Mouse (Mus musculus): ENCODE data around the gene Olfr467.
"Not testable (repeated sequence)": the region's sequence is repeated elsewhere in the genome, so short reads cannot be mapped to it uniquely, and the experiment has no call there.

The Olfr467 gene

DNA sequence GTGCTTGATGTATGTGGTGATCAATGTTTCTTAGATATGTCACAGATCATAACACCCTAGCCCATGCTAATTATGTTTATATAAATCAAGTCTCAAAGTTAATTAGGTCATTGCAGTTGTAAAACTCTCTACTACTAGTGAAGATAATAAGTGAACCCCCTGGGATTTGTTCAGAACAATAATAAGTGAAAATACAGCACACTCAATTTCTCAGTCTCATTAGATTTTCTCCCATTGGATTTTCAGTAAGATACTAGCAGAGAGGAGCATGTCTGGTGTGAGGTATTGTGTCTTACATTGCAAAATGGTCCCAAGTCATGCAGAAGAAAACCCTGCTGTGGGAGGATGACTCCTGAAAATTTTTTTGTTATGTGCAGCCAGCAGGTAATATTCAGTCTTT lies at the start of gene Olfr467:
TSS of gene Olfr467 (plus strand) at position 301 of the 400 bp plus-strand sequence.
- DNase-seq (ENCODE audit: low spot score): no peak

DNA sequence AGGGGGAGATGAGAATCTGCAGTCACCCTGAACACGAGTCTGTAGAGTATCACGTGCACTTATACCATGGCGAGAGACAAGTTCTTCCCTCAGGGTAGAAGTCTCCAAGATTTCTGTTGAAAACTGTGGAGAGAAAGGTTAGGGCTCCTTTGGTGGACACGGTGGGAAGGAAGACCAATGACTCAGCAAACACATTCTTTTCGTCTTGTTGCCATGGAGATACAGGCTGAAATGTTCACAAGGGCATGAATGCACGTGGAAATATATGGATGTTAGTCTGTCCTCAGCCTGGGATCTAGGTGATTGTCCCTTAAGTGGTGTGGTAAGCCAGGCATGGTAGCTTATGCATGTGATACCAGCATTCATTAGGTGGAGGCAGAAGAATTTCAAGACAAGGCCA lies 41.3 kb upstream of the Olfr467 start:
- DNase-seq (ENCODE audit: low spot score): no peak

DNA sequence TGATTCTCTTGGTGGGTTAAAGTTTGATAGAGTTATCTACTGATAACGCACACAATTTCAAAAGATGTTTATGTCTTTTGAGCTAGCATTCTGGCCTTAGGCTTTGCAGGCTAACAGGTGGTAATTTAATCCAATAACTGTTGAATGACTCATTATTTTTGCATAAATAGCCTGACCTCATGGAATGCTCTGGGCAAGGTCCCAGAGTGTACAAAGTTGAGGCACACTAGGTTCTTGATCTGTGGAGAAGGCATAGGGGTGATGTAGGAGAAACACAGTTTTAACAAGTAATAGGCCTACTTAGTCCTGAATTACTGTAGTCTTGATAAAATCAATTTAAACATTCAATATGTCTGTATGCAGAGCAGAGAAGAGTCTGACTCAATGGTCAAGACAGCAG lies 33.8 kb upstream of the Olfr467 start:
- DNase-seq (ENCODE audit: low spot score): no peak

DNA sequence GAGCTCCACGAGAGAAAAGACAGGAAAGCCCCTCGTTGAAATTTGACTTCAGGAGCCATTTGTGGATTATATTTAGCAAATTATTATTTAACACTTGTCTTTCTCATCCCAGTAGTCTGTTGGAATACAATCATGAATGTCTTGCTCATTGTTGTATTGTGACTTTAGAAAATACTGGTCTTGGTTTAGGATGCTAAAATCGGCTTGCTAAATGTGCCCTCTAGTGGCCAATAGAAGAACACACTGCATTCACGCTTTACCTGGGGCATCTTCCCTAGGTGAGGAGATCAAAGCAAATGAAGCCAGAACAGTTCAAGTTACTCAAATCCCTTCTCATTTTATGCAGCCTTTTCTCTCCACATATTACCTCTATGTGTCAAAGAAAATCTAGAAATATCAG lies 32.5 kb upstream of the Olfr467 start:
- peak; percentile 5 for DNase-seq (ENCODE audit: low spot score)

DNA sequence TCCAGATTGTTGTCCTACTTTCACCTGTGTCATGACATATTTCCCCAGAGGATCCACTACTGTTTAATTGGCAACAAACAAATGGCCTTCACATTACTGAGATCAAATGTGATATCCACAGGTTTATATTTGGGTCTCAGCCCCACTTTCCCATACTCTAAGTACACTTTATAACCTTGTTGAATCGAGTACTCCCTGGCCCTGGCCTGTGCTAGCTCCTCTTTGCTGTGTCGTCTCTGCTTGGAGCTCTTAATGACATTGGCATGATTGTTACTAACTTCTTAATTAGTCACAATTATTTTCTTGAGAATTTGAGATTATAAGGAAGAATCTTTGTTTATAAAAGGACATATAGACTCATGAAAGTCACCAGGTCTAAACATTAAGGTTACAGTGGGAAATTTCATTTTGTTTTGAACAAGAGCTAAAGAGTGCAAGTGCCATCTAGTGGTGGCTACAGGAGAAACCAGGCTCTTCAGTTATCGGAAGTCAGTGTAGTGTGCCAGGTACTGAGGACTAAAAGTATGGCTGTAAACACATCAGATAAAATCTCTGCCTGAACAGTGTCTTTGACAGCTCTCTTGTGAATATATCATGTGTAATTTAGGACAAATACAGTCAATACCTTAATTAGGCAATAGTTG lies 24.0 kb upstream of the Olfr467 start:
- no peak for DNase-seq (ENCODE audit: low spot score)

DNA sequence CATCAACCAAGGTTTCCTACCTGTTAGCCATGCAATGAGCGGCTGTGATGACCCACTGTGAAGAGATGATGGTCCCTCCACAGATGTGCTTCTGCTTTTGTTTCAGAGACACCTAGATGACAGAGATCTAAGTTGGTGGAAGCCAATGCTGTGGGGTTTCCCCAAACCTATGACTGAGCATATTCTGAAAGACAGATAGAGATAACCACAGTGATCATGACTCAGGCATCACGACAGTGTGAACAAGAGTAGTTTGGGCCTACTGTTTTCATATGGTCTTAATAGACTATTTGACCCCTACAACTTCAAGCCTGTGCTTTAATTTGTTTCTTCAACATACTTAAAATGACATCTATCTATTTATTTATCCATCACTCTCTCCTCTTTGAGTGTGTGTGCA lies 15.6 kb upstream of the Olfr467 start:
- no peak for DNase-seq (ENCODE audit: low spot score)

DNA sequence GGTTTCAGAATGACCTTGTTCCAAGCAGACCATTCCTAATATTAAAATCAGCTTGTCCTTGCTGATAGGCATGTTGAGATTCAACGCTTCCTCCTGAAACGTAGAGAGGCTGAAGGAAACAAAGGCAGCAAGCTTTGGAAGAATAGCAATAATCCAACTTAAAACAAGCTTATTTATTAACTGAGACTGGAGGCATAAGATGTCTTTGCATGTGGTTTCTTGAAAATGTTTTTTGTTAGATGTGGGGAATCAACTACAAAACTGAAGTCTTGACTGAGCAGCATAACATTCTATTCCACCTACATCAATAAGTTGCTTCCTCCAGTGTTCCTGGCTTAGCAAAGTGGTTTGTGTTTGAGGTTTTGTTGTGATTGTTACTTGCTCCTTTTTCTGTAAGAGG lies 11.0 kb upstream of the Olfr467 start, which contains the start of gene Ovch2:
TSS of gene Ovch2 (minus strand) at position 101 of the 400 bp plus-strand sequence.
- no peak for DNase-seq (ENCODE audit: low spot score)

DNA sequence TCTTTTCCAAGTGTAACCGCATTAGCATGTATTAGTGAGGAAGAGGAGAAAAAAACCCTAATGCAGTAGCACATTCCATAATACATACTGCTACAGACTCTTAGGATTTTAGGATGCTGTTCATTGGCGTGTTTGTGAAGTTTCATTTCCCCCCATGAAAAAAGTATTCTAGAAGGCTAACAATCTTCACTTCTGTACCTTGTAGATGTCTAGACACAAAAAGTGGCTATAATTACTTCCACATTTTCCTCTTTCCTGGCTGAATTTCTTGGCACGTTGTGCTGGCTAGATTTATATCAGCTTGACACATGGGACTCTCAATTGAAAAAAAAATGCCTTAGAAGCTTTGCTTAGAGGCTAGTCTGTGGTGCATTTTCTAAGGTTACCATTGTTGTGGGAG lies 9.9 kb upstream of the Olfr467 start:
- no peak for DNase-seq (ENCODE audit: low spot score)

DNA sequence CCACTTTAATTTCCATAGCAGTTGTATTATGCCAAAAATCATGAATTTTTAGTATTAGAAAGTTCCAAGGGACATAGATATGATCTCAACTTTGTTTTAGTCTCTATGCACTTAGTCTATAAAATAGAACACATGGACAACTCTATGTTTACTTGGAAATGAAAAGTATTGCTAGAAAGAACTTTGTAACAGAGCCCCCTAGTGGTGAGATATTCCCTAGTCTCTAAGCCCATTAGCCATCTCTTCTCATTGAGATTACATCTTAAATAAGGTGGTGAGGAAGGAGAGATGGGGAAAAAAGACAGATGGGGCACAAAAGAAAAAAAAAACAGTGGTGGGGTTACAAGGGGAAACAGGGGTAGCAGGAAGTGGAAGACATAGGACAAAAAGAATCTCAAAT lies 7.4 kb downstream of the Olfr467 start:
- DNase-seq (ENCODE audit: low spot score): no peak

DNA sequence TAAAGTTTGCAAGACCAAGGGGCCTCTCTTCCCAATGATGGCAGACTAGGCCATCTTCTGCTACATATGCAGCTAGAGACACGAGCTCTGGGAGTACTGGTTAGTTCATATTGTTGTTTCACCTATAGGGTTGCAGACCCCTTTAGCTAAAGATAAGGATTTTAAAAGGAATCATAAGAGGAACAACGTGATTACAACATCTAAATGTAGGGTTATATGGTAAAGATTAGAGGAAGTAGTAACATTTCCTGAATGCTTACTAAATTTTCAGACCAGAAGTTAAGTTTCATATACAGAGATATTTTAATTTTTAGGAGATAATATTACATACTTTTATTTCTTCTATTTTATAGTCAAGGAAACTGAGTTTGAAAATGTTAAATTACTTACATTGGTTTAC lies 11.8 kb downstream of the Olfr467 start:
- not testable (repeated sequence) for DNase-seq (ENCODE audit: low spot score)

DNA sequence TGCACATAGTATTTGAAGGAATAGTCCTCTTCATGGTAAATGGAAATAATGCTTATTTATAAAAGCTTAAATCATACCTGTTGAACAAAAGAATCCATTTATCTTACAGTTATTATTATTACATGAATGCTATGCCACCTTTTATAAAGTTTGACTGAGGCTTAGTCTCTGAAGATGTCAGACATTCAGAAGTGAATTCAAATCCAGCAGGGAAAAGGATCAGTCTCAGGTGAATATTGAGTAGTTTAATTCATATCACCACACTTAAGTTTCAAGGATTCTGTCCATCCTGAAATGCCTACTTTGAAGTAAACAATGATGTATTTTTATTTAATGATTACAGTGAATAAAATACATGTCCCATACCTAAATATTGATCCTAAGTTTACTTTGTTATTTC lies 13.4 kb downstream of the Olfr467 start, which contains the start of gene Olfr469:
TSS of gene Olfr469 (minus strand) at position 101 of the 400 bp plus-strand sequence.
- not testable (repeated sequence) for DNase-seq (ENCODE audit: low spot score)

DNA sequence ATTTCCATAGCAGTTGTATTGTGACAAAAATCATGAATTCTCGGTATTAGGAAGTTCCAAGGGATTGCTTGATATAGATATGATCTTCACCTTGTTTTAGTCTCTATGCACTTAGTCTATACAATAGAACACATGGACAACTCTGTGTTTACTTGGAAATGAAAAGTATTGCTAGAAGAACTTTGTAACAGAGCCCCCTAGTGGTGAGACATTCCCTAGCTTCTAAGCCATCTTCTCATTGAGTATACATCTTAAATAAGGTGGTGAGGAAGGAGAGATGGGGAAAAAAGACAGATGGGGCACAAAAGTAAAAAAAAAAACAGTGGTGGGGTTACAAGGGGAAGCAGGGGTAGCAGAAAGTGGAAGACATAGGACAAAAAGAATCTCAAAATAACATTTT lies 29.7 kb downstream of the Olfr467 start:
- no peak for DNase-seq (ENCODE audit: low spot score)

DNA sequence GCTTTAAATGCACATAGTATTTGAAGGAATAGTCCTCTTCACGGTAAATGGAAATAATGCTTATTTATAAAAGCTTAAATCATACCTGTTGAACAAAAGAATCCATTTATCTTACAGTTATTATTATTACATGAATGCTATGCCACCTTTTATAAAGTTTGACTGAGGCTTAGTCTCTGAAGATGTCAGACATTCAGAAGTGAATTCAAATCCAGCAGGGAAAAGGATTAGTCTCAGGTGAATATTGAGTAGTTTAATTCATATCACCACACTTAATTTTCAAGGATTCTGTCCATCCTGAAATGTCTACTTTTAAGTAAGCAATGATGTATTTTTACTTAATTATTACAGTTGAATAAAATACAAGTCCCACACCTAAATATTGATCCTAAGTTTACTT lies 35.3 kb downstream of the Olfr467 start, which contains the start of gene Olfr470:
TSS of gene Olfr470 (minus strand) at position 101 of the 400 bp plus-strand sequence.
- not testable (repeated sequence) for DNase-seq (ENCODE audit: low spot score)
